Mouse (Mus musculus): ENCODE results near the gene Notch2.

- TF ChIP-seq CTCF (IDR thresholded peaks at IDR 0.05) (no peak), POLR2A (IDR thresholded peaks at IDR 0.05; ENCODE audit: insufficient read depth, low read depth, low read length) (no peak)
Measured at GRCm38 (mm10) chr3:98018187-98018586, 4.9 kb downstream of the Notch2 start.

All from heart, adult 2 months (tissue).